Mouse (Mus musculus): ENCODE measurements at regions not wholly inside any gene's neighbourhood (a gene's known extent, or its start where the extent isn't known, plus 50 kb on each side); places are given as distances from the start of the nearest gene placed in this dataset.
A peak's percentile ranks its signal among the peaks of the same experiment; 100 is the strongest.
"Not testable (repeated sequence)": the region's sequence is repeated elsewhere in the genome, so short reads cannot be mapped to it uniquely, and the experiment has no call there.

DNA sequence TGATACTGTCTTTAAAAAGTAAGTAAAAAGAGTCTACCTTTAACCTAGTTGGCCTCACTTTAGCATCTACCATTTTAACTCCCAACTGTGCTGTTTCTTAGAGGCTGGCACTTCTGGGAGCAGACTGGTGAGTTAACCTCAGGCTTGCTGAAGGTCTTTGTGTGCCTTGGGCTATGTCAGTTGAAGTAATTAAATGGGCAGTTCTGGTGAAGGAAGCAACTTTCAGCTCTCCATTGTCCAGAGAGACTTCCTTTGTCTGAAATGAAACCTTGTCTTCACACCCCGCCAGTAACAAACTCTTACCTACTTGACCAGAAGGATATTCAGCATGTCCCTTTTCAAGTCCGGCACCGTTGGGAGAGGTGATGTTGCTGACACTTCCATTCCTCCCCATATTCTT is 55.5 kb downstream of the Zfp281 start:
- DNase-seq (ENCODE audit: low spot score in 2 of 2), result no peak

- not testable (repeated sequence) for DNase-seq (ENCODE audit: low spot score in 2 of 2)
These were observed 57.6 kb downstream of the Zfp281 start for GRCm38 (mm10) chr1:136682311-136682710.

DNA sequence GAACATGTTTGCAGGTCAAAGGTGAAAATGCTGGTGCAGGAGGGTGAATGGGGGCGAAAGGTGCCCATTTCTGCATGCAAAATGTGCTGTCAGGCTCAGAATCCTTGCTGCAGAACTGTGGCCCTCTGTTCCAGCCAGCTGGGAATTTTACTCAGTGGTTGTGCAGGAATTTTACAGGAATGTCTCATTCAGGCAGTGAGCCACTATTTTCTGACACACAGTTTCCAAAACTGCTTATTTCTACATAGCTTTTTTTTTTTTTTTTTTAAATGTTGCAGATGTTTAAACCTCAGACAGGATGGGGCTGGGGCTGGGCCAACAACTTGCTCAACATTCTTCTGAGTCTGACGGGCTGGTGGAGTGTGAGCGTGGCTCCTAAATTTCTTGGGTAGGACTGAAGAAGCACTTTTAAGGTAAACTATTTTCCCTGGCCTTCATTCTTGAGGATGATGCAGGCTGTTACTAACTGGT is 58.4 kb downstream of the Zfp281 start:
- DNase-seq (ENCODE audit: low spot score in 2 of 2), result peak in 1 of 2 experiments; percentile 14

DNA sequence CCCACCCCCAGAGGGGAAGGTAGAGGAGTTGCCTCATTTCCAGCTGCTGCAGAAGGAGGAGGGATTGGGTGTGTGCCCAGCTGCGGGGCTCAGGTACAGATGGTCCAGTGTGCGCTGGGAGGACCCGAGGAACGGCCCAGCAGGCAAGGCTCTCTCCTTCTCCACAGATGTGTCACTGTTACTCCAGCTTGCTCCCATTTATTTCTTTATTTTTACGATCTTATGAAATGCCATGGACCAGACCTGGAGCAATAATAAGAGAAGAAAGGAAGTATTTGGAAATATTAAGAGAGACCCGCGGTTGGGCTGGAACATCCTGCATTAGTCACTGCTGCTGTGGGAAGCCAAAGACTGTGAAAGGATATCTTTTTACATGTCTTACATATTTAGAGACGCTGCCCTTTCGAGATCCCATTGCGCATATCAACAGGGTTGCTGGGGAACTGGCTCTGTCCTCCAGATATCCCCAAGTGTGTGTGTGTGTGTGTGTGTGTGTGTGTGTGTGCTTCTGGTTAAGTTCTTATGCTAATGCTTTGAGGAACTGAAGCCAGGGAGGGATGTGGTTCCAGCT is 58.9 kb downstream of the Zfp281 start:
- no peak for DNase-seq (ENCODE audit: low spot score in 2 of 2)

DNA sequence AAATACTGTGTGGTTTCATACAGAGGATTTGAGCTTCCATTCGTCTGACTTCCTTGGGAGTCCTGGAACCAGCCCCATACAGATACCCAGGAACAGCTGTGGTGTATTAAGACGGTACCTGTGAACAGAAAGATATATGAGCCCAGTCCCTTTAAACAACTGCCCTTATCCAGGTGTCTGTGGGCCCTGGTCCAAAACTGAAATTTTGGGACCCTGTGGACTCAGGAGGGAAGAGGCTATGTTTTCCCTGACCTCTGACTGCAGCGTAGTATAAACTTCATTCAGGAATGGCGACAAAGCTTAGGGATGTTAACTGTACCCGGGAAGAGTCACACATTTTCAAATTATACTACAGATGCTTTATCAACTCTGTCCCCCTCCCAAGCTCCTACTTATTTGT is 59.8 kb downstream of the Zfp281 start:
- DNase-seq (ENCODE audit: low spot score in 2 of 2), result no peak

DNA sequence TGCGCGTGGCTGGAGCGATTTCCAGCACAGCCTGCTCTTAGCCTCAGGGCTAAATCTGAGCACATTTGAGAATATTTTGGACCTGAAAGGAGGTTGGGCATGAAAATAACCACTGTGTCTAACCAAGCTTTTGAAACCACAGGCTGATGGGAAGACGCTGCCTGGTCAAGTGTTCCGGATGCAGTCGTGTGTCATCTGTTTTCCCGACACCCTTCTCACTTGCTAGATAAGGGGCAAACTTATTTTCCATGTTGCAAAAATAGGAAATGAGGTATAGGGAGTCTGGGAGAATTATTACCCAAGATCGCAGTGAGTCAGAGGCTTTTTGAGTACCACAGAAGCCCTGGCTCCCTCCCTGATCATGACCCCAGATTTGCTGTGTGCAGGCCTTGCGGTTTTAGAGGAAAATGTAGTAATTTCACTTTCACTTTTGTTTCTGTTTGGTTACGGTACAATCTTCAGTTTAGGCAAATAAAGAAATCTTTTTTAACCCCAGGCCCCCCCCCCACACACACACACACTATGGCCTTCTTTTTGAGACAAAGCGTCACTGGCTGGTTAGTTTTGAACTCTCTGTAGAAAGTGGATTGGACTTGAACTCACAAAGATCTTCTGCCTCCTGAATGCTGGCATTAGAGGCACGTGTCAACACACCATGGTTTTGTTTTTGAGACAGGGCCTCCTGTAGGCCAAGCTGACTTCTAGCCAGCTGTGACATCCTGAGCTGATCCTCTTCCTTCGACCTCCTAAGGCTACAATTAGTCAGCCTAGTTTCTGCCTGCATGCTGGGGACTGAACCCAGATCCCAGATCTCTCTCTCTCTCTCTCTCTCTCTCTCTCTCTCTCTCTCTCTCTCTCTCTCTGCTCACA is 60.7 kb downstream of the Zfp281 start:
- DNase-seq (ENCODE audit: low spot score in 2 of 2), result peak; percentile 61 to 70

GRCm38 (mm10) chr1:136686467-136686866 is 61.8 kb downstream of the Zfp281 start:
- no peak for DNase-seq (ENCODE audit: low spot score in 2 of 2)

- no peak for DNase-seq (ENCODE audit: low spot score in 2 of 2)
These were observed 65.4 kb downstream of the Zfp281 start for GRCm38 (mm10) chr1:136690068-136690467.

DNA sequence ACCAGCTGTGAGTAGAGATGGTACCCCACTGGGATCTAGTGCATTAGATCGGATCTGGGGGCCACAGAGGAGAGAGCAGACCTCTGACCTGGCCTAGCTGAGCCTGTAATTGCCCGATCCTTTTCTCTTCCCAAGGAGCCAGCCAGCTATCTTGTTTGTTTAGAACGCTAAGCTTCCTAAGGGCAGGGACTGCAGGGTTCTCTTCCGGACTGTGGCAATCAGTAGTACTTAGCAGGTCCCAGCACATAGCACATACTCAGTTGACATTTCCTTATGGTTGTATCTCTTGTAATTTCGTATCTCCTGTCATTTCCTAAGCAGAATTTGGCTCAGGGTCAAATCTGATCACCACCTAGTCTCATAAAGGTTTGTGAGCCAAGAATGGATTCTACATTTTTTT is 68.7 kb downstream of the Zfp281 start:
- no peak for DNase-seq (ENCODE audit: low spot score in 2 of 2)

GRCm38 (mm10) chr1:136694983-136695382 is 70.3 kb downstream of the Zfp281 start:
- no peak for DNase-seq (ENCODE audit: low spot score in 2 of 2)

- no peak for DNase-seq (ENCODE audit: low spot score in 2 of 2)
These were observed 71.5 kb downstream of the Zfp281 start for GRCm38 (mm10) chr1:136696077-136696641.

DNA sequence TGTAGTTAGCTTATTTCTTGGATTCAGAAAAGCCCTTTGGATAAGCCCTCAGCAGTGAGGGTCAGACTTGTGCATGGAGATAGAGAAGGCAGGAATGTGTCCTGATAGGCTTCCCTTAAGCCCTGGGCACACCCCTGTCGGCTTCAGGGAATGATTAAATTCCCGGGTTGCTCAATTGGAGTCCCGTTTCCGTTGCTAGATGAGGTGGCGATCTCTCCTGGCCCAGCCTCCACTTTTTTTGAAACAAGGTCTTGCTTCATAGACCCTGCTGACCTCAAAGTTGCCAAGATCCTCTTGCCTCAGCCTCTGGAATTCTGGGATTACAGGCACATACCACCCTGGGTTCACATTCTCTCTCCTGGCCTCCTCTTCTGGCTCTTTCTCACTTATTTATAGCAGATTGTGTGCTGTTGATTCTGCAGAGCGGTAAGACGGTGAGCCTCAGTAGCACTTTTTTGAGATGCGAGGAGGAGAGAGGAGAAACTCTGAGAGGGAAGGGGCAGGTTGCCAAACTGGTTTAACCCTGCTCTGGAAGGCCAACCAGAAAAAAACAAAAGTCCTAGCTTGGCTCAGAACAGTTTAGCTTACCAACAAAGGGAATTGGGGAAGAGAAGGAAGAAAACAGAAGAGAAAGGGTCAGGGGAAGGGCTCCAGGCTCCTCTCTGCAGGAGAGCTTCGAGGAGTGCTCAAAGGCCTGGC is 73.9 kb downstream of the Zfp281 start:
- DNase-seq (ENCODE audit: low spot score in 2 of 2), result no peak

DNA sequence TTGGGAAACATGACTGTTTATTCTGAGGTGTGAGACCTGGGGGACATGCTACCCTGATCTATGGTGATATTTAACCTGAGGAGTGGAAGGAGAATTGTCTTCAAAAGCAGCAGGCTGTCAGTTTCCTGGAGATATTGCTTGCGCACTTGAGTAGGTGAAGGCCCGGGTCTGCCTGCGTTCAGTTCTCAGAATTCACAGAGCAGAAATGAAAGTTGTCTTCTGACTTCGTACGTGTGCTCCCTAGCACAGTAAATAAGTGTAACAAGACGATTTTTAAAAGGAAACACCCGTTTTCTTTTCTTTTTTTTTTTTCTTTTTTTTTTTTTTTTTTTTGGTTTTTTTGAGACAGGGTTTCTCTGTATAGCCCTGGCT is 74.4 kb downstream of the Zfp281 start:
- no peak for DNase-seq (ENCODE audit: low spot score in 2 of 2)

DNA sequence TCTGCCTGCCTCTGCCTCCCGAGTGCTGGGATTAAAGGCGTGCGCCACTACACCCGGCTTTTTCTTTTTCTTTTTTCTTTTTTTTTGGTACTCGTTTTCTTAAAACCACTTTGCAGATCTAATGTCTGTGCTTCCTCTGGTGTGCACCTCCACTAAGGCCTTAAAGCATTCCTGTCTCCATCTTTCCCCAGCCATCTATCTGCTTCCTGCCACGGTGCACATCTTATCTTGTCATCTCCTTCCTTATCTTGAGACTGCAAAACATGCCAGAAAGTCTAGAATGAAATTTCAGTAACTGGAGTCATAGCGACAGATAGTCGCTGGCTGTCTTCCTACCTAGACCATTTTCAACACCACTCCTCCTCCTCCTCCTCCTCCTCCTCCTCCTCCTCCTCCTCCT is 74.9 kb downstream of the Zfp281 start:
- DNase-seq (ENCODE audit: low spot score in 2 of 2), result no peak

GRCm38 (mm10) chr1:136704139-136704538 is 79.4 kb downstream of the Zfp281 start:
- DNase-seq (ENCODE audit: low spot score in 2 of 2), result no peak

DNA sequence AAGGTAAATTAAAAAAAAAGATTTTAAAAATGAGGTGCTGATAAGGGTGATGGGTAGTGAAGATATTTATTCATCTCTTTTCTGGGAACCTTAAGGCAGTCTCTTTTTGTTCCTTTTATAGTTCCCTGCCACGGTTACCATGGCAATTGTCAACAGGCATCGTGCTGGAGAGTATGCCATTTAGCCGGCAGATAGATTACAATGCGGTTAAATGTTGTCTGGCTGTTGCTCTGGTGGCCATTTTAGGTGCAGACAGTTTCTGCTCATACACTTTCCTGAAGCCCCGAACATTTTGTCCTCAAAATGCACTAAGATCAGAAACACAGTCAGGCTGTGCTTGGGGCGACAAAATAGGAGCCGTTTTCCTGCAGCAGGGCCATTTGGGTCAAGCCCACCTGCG is 81.8 kb downstream of the Zfp281 start:
- DNase-seq (ENCODE audit: low spot score in 2 of 2), result no peak

DNA sequence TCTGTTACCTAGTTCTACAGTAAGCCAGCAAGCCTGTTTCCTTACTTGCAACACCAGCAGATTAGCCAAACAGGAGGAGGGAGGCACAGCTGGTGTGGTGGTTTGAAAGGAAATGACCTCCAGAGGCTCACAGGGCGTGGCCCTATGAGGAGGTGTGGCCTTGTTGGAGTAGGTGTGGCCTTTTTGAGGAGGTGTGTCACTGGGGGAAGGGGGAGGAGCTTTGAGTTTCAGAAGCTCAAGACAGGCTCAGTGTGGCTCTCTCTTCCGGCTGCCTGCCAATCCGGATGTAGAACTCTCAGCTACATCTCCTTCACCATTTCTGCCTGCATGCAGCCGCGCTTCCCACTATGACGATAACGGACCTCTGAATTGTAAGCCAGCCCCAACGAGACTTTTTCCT is 82.7 kb downstream of the Zfp281 start:
- peak; percentile 56 to 67 for DNase-seq (ENCODE audit: low spot score in 2 of 2)

DNA sequence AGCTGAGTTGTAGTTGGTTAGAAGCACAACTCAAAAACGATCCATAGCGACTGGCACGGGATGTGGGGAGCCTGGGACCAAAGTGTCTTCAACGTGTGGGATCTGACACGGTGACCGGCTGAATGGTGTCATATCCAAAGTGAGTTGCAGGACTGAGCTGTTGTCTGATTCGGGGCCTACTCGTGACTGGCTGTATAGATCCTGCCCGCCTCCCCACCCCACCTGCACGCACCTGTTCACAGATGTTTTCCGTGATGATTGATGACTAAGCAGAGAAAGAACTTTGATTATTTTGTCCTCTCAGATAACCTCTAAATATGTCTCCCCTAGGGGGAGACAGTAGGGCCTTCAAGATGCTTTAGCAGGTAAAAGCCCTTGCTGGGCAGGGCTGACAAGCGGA is 83.2 kb downstream of the Zfp281 start:
- no peak for DNase-seq (ENCODE audit: low spot score in 2 of 2)

- DNase-seq (ENCODE audit: low spot score in 2 of 2), result no peak
These were observed 85.5 kb downstream of the Zfp281 start for GRCm38 (mm10) chr1:136710196-136710595.

GRCm38 (mm10) chr1:136711243-136711642 is 86.5 kb downstream of the Zfp281 start:
- no peak for DNase-seq (ENCODE audit: low spot score in 2 of 2)

- DNase-seq (ENCODE audit: low spot score in 2 of 2), result no peak
These were observed 89.4 kb downstream of the Zfp281 start for GRCm38 (mm10) chr1:136714077-136714476.

DNA sequence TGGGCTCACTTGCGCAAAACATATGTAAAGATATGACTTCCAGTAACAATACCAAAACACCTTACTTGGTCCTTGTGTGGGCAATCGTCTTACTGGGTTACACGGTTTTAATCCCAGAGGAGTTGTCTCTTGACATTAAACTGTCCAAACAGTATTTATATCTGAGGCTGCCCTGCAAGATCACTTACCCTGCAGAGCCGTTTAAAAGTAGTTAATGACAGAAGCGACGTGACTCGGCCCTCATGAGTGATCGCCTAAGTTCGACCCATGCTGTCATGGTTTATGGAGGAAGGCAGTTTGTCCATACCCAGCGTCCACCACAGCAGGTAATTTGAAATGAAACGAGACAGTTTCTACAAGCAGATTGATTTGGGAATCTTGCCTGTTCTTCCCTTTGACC is 90.3 kb downstream of the Zfp281 start:
- no peak for DNase-seq (ENCODE audit: low spot score in 2 of 2)

Data from natural killer cell, adult 2 months (primary cell).